Mouse (Mus musculus) c-Kit-positive CD71-positive TER-119-positive erythroid progenitor cells, embryonic 14.5 days (primary cell): ENCODE measurements around the gene Larp4b.

Source experiments
- DNase-seq: peaks from one replicate; pipeline ENCODE4 v3.0.0-alpha.2; 2013; ENCODE audit warnings: low spot score

Larp4b gene

DNA sequence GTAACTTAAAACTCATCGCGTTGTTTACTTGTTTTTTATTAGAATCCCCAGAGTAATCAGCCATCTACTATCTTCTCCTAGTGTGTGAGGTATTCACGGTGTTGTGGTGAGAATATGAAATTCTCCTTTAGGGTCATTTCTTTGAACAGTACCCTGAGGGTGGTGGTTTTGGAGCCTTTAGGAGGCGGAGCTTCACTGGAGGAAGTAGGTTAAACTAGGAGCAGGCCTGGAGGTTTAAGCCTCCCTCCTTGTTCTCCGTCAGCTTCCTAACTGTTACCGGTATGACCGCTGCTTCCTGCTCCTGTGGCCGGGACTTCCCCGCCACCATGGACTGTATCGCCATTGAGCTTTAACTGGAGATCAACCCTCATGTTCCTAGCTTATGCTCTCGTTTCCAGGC is 86.5 kb downstream of the Larp4b start:
- DNase-seq: no peak

- no peak for DNase-seq
These were observed 87.4 kb downstream of the Larp4b start for GRCm38 (mm10) chr13:9181106-9181505.

DNA sequence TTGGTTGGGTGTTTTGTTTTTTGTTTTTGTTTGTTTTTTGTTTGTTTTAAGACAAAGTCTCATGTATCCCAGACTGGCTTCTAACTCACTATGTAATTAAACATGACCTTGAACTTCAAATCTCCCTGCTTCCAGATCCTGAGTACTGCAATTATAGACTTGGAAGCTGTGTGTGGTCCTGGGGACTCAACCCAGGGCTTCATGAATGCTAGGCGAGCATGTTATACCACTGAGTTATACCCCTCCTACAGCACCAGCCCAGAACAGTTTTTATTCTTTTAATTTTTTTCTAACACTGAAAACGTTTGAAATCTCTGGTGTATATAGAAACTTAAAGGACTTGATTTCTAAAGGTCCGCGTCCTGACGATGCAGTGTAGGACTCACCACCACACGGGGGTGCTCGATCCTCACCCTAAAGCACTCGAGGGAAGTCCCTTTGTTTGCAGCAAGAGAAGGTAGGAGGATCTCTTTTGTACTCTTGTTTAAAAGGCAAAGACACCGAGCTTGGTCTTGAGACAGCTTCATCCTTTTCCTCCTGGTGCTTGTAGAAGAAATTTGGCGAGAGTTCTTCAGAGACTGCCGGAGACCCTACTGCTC is 88.1 kb downstream of the Larp4b start:
- peak; percentile 53 for DNase-seq

DNA sequence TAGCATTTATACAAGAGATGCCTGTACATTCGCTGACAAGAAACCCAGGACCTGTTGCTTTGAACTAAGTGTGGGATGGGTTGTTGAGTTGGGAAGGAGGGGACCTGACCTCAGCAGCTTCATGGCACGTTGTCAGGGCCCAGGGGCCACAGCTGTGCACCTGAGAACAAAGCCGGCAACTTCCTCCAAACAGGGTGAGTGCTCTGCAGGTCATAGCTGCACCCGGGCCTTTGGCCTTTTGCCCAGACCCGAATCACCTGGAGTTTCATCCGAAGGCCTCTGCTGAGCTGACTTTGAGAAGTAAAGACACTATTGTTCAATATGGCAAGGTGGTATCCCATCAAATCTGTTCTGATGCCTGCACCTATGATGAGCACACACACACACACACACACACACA is 90.6 kb downstream of the Larp4b start:
- DNase-seq: no peak

DNA sequence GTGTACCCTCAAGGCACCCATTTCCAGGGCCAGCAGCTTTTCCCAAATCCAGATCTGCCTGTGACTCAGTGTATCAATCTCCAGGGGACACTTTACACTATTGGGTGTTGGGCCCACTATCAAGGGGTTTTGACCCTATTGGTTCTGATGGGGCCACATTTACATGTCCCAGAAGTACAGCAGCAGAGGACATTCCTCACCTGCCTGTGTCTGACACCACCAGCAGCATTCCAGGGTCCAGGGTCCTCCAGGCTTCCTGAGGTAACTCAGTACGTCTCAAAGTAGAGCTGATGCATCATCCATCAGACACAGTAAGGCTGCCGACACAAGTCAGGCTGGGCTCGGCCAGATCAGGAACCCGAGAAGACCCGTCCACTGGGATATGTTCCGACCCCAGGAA is 91.0 kb downstream of the Larp4b start:
- no peak for DNase-seq

DNA sequence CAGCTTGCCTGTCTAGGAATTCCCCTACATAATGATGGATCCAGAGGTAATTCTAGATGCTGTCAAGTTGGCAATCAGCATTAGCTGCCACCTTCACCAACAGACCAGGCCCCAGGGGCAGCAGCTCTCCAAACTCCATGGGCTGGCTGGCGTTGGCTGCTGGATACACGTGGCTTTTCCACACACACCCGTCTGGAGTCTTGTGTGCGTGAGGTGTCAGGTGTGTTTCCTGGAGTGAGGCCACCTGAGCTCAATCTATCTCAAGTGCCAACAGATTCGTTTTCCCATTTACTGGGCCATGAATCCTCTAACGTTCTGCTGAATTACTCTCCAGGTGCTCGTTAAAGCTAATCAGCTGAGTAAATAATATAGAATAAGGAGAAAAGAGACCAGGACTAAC is 93.5 kb downstream of the Larp4b start:
- no peak for DNase-seq

DNA sequence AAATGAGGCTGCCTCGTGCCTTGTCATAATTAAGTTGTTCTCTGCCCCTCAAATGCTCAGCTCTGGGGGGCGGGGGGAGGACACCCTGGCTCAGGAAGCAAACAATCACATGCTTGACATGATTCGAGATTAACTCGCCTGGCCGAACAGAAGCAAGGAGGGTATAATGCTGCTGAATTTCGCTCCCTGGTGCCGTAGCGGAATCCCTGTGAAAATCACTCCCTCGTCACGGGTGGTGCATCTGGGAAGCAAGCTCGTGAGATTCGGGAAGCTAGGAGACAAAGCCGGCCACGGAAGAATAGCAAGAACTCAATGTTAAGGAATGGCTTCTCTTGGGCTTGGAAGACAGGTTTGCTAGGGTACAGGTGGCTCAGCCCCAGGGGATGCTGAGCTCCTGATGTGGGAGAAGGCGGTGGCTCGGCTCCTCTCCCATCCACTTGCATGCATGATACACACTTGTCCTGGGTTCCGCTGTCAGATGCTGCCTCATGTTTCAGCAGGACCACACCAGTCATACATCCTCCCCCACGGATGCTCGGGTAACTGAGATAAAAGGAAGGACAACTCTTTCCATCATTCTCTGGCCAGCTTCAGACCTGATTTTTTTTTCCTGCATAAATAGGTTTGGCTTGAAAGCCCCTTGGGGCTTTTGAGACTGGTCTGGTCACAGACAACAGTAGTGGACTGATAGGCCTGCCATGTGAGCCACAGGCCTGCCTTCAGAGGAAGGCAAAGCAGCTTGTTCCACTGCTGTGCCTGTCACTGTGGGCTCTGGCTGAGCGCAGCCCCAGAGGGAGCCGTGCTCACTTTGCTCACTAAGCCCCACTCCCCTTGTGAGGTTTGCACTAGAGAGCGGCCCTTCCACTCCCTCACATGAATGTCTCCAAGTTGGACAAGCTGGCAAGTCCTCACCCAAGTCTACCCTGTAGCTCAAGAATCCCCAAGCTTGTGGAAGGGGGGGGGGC is 94.2 kb downstream of the Larp4b start:
- DNase-seq: no peak

DNA sequence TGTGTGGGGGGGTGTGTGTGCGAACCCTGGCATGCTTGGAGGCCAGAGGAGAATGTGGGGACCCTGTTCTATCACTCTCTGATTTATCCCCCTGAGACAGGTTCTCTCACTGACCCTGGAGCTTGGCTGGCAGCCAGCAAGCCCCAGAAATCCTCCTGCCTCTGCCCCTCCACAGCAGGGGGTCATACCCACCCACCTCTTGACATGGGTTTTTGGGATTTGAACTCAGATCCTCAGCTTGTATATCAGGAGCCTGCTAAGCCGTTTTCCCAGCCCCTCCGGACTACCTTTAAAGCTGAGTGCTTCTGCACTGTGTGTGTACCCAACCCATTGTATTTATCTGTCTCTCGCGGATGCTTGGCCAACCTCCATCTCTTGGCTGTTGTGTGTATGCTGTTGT is 95.8 kb downstream of the Larp4b start:
- no peak for DNase-seq

DNA sequence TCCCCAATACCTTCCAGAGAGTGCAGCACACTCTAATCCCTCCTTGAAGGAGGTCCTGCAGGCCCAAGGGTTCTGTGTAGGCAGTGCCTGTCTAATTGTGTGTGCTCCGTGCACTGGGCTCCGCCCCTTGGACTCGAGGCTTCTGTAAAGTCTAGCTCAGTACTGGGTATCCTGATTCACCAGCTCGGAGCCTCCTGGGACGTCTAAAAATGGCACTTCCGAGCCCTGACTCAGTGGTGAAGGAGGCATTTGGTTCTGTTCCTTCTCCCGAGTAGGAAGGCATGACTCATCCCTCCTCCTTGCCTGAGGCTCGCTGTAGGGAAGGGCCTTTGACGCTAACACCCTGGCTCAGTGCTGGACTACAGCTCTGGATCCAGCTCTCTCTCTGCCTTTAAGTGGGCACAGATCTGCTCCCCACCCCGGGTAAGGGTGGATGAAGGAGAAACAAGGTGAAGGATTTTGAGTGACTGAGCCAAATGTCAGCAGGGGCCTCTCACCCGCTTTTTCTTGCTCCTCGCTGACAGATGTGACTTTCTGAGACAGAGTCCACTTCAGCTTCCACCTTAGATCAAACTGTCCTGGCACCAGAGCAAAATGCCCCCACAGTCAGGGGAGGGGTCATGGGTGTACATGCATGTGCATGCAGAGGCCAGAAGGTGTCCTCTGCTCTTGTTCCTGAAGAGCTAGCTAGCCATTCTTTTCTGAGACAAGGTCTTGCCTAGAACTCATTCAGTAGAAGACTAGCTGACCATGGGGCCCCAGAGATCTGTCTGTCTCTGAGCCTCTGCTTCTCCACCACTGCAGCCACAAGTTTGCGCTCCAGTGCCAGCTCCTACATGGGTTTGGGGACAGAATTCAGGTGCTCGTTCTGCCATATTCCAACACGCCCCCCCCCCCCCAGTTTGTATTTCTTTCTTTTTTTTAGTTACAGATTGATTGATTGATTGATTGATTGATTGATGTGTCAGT is 97.8 kb downstream of the Larp4b start:
- no peak for DNase-seq

DNA sequence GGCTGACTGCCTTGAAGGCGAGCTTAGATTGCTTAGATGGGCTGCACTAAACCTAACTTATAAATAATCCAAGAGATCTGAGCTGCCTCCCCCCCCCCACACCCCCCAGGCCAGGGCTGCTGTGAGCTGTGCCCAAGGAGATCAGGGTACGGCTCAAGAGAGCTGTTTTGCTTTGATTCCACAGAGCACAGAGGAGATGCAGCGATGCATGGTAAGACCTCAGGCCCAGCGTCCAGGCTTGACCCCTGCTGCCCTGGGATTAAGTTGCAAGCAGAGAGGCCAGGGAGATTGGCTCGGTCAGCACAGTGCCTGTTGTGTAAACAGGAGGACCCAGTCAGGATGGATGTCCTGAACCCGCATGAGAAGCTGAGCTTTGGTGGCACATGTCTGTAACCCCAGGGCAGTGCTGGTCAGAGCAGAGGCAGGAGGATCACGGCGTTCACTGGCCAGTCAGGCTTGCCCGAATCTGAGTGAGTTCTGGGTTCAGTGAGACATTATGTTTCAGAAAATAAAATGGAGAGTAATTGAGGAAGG is 99.2 kb downstream of the Larp4b start:
- DNase-seq: no peak

- peak; percentile 32 for DNase-seq
These were observed 101.0 kb downstream of the Larp4b start for GRCm38 (mm10) chr13:9194656-9195055.

DNA sequence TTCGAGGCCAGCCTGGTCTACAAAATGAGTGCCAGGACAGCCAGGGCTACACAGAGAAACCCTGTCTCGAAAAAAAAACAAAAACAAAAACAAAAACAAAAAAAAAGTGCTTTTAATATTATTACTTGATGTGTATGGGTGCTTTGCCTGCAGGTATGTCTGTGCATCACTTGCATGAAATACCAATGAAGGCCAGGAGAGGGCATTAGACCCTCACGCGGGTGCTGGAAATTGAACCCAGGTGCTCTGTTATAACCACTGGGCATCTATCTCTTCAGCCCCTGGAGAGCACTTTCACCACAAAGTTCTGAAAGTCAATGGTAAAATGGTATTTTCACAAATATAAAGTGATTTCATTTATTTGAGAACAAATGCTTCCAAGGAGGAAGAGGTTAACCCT is 101.9 kb downstream of the Larp4b start:
- no peak for DNase-seq

- DNase-seq: no peak
These were observed 104.4 kb downstream of the Larp4b start for GRCm38 (mm10) chr13:9198106-9198505.

DNA sequence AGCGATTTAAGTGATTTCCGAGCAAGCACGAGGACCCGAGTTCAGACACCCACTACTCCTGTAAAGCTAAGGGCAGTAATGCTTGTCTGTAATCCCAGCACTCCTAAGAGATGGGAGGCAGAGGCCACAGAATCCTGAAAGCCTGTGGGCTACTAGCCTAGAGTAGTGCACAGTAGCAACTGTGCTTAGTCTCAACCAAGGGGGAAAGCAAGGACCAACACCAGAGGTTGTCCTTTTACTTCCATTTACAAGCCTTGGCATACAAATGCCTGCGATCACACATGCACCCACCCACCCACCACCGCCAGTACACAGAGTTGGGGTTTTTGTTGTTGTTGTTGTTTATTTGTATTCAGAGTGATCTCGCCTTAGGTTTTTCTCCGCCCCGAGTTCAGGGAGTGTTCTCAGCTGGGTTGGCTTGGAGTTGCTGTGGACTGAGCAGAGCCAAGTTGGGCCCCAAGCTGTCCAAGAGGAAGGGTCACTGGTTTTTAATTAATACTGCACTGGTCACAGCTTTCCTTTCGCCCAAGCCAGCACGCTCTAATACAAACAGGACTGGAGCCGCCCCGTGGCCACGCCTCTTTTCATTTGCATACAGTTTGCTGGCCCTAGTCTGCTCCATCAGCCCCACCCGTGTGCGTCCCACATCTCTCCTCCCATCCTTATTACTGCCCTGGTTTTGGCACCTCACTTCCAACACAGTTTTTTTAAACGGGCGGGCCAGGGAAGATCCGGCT is 105.2 kb downstream of the Larp4b start:
- no peak for DNase-seq

DNA sequence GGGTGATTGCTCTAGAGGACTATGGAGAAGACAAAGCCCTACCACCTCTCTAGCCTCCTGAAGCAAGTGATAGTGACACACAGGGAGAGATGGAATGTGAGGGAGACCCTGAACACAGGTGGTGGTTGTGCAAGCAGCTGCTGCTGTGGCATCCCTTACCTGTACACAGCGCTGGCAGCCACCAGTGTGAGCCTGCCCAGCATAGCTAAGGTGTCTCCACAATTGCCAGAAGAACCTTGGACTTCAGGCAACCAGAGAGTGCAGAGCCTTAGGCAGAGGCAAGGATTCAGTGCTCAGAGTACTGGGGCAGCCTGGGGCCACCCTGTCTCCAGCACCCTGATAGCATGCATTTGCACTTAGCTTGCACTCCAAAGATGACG is 105.8 kb downstream of the Larp4b start:
- no peak for DNase-seq

GRCm38 (mm10) chr13:9222761-9223405 is 129.2 kb downstream of the Larp4b start:
- DNase-seq: no peak
